Mouse (Mus musculus) kidney, embryonic 15.5 days (tissue): Measurements from ENCODE around the gene Dld. TPM values are rescaled to one million over a fixed set of nuclear protein-coding genes. Genes with fewer than 3 reads are reported as not detected.

ENCODE experiments used
- ATAC-seq: fragments of 200-750 bp; cut with Nextera tagmentation; replicated peaks from 2 replicates; pipeline ENCODE4 v1.8.0; 2017; ENCODE audit warnings: moderate TSS enrichment; ENCODE audit not compliant: low FRiP score
- H3K27ac ChIP-seq: fragments of 300-500 bp; sonication (generic); 2 replicates; pipeline ENCODE4 v1.5.1; 2015; ENCODE audit warnings: mild to moderate bottlenecking, inconsistent platforms
- H3K27me3 ChIP-seq: fragments of 300-500 bp; sonication (generic); 2 replicates; pipeline ENCODE4 v1.6.1; 2015; ENCODE audit warnings: inconsistent platforms
- H3K36me3 ChIP-seq: fragments of 300-500 bp; sonication (generic); 2 replicates; pipeline ENCODE4 v1.6.1; 2015; ENCODE audit warnings: inconsistent platforms
- H3K4me1 ChIP-seq: fragments of 300-500 bp; sonication (generic); 2 replicates; pipeline ENCODE4 v1.6.1; 2015; ENCODE audit warnings: inconsistent platforms
- H3K4me2 ChIP-seq: fragments of 300-500 bp; sonication (generic); 2 replicates; pipeline ENCODE4 v1.6.1; 2015; ENCODE audit warnings: moderate library complexity, mild to moderate bottlenecking, inconsistent platforms
- H3K4me3 ChIP-seq: fragments of 300-500 bp; sonication (generic); replicated peaks from 2 replicates; pipeline ENCODE4 v1.5.1; 2015; ENCODE audit warnings: mild to moderate bottlenecking, inconsistent platforms
- H3K9ac ChIP-seq: fragments of 300-500 bp; sonication (generic); 2 replicates; pipeline ENCODE4 v1.6.1; 2015; ENCODE audit warnings: mild to moderate bottlenecking, inconsistent platforms
- H3K9me3 ChIP-seq: fragments of 300-500 bp; sonication (generic); replicated peaks from 2 replicates; pipeline ENCODE4 v1.6.1; 2016; ENCODE audit warnings: inconsistent platforms
- WGBS: fragments of 180-500 bp; shearing (Covaris S2); methylation state at CpG from one replicate; pipeline ENCODE4 v1.1.7; 2015; ENCODE audit warnings: mixed read lengths; 5-methylcytosine and 5-hydroxymethylcytosine counted together
- polyA plus RNA-seq: library from polyadenylated mRNA; unstranded; fragments of >200 nt; fragmentation: Nextera tagmentation; extraction: Ambion mirVana; gene quantifications from 2 replicates; pipeline ENCODE4 v1.2.1, GENCODE M21; 2015

The Dld gene
- polyA plus RNA-seq = 144 and 151 TPM in 2 replicates

DNA sequence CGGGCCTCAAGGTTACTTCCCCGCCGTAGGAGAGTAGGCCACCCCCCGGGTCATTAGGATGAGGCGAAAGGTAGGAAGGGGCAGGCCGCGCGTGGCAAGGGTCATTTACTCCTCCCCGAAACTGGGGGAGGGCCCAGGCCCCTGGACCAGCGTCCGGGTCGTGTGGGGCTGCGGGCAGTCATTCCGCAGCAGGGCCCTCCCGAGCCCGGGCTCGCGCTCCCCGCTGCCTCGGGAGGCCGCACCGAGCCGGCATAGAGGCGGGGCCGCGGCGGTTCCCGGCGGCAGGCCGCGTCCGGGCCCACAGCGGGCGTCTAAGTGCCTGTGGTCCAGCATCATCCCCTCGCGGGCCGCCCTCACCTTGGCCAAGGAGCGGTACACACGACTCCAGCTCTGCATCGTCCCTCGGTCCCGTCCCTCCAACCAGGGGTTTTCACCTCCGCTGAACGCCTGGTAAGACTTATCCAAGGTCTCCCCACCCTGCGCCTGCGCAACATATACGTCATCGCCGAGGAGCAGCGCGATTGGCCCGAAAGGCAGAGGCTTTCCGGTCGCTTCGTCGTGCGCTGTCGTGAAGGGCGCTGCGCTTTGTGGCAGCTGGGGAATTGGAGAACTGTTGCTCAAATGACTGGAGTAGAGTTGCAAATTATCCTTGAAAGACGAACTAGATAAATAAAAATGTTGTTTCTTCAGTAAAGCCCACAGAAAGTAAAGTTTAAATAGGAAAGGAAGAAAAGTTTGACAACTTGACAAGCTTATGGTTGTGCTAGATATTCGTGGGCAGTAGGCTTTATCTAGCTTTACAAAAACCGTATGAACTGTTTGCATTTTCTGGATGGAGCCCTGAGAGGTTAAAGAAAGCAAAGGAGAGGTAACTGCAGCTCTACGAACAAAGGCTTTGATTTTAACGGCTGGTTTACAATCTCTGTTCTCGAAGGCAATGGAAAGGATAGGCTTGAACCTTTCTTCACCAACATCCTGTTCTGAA is at the start of gene Dld:
Gene Dld (minus strand): TSS at position 510 of the 985 bp plus-strand sequence.
- WGBS = 5% methylated on average over 66 of the region's 66 CpGs
- peaks cover 11% of the 10 kb centered on the region for H3K4me1 ChIP-seq
- H3K36me3 ChIP-seq = peaks cover 23% of the 10 kb centered on the region
- peak within 1 kb of the TSS; percentile 67 for H3K4me2 ChIP-seq
- H3K9ac ChIP-seq = peak within 1 kb of the TSS; percentile 85
- H3K9me3 ChIP-seq = no peaks in the 10 kb centered on the region
- peak within 1 kb of the TSS; percentile 76 for H3K4me3 ChIP-seq
- ATAC-seq = peak; percentile 99
- peak within 1 kb of the TSS; percentile 88 for H3K27ac ChIP-seq
- H3K27me3 ChIP-seq = no peaks in the 10 kb centered on the region

DNA sequence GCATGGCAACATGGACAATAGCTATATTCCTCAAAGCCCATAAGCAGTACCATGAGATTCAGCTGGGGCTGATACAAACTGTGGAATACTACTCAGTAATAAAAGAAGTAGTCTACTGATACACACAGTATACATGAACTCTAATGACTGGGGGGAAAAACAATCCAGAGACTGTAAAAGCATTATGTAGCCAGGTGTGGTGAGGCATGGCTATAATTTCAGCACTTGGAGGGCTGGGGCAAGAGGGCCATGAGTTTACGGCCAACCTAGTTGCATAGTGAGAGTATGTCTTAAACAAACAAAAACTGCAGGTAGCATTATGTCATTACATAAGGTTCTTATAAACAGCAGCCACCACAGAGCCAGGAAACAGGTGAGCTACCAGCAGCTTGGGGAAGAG is 49.6 kb upstream of the Dld start:
- Histone ChIP-seq H3K27ac (no peak overlapping the region), H3K27me3 (no peaks in the 10 kb centered on the region), H3K9me3 (no peaks in the 10 kb centered on the region), H3K4me1 (no peaks in the 10 kb centered on the region), H3K36me3 (no peaks in the 10 kb centered on the region), H3K4me2 (no peak overlapping the region), H3K9ac (no peak overlapping the region), H3K4me3 (no peak overlapping the region)
- ATAC-seq = no peak
- 60% methylated on average over 1 of the region's 1 CpGs for WGBS

GRCm38 (mm10) chr12:31397709-31398108 is 46.5 kb upstream of the Dld start:
- no peaks in the 10 kb centered on the region for H3K27me3 ChIP-seq
- WGBS = 80% methylated on average over 4 of the region's 4 CpGs
- no peak overlapping the region for H3K4me3 ChIP-seq
- no peaks in the 10 kb centered on the region for H3K9me3 ChIP-seq
- no peak overlapping the region for H3K27ac ChIP-seq
- no peak overlapping the region for H3K9ac ChIP-seq
- no peaks in the 10 kb centered on the region for H3K4me1 ChIP-seq
- H3K36me3 ChIP-seq = no peaks in the 10 kb centered on the region
- no peak overlapping the region for H3K4me2 ChIP-seq
- no peak for ATAC-seq

DNA sequence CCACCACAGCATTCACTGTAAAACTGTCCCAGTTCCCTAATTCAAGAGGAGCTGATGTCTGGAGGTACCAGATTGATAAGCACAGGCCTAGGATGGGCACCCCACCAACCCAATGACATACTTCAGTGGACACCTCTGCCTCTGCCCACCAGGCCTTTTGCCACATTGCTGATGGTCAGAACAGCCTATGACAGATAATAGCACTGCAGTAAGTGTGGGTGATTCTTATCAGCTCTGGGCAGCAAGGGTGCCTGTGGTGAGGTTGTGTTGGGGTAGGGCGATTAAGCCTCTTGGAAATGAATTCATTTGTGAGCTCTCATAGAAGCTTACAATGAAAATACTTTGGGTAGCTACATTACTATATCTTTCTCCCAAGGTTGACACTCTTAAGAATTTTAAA is 44.6 kb upstream of the Dld start:
- no peak overlapping the region for H3K4me3 ChIP-seq
- no peak overlapping the region for H3K9ac ChIP-seq
- H3K27ac ChIP-seq = no peak overlapping the region
- no peak for ATAC-seq
- H3K4me1 ChIP-seq = no peaks in the 10 kb centered on the region
- H3K27me3 ChIP-seq = no peaks in the 10 kb centered on the region
- no peaks in the 10 kb centered on the region for H3K9me3 ChIP-seq
- H3K4me2 ChIP-seq = no peak overlapping the region
- H3K36me3 ChIP-seq = no peaks in the 10 kb centered on the region
- 94% methylated on average over 1 of the region's 1 CpGs for WGBS

GRCm38 (mm10) chr12:31391696-31392095 is 40.4 kb upstream of the Dld start:
- H3K4me2 ChIP-seq = no peak overlapping the region
- no peaks in the 10 kb centered on the region for H3K9me3 ChIP-seq
- H3K4me1 ChIP-seq = no peaks in the 10 kb centered on the region
- no peaks in the 10 kb centered on the region for H3K36me3 ChIP-seq
- H3K27ac ChIP-seq = no peak overlapping the region
- H3K27me3 ChIP-seq = no peaks in the 10 kb centered on the region
- ATAC-seq = no peak
- WGBS = 84% methylated on average over 12 of the region's 12 CpGs
- no peak overlapping the region for H3K9ac ChIP-seq
- no peak overlapping the region for H3K4me3 ChIP-seq

DNA sequence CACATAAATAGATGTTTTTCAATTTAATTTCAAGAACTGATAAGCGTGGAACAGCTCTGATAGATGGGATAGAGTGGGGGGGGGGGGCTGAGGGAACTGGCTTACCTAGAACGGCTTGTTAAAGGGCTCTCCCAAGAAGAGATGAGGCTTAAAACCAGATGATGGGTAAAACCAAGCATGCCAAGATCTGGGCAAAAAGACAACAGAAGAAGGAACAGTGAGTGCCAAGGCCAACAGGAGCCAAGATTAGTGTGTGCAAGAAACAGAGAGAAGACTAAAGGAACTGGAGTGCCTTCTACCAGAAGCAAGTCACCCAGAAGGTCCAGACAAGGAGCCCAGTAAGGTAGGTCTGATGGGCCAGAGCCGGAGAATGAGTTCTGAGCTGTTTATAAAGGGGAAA is 39.3 kb upstream of the Dld start, which contains the start of gene Slc26a3:
Gene Slc26a3 (plus strand): TSS at position 301 of the 400 bp plus-strand sequence.
- Histone ChIP-seq H3K4me1 (no peaks in the 10 kb centered on the region), H3K27ac (no peak within 1 kb of the TSS), H3K9ac (no peak within 1 kb of the TSS), H3K4me3 (no peak within 1 kb of the TSS), H3K4me2 (no peak within 1 kb of the TSS), H3K36me3 (no peaks in the 10 kb centered on the region), H3K27me3 (no peaks in the 10 kb centered on the region), H3K9me3 (no peaks in the 10 kb centered on the region)
- no peak for ATAC-seq
- 89% methylated on average over 3 of the region's 3 CpGs for WGBS

DNA sequence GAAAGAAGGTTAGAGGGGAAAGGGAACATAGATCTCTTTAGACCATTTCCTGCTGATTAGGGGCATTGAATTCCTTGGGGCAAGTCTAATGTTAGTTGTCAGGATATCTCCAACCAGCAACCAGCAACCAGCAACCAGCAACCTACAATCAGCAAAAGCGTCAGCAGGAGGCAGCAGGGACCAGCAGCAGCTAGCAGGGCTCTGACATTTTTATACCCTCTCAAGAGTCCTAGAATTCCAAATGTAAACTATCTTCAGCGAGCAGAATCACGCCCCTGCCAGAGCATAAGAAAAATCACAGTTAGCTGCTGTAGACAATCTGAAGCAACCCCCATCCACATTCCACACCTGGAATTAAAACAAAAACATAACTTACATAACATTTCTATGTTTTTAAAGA is 36.0 kb upstream of the Dld start:
- 50% methylated on average over 3 of the region's 3 CpGs for WGBS
- no peak for ATAC-seq

DNA sequence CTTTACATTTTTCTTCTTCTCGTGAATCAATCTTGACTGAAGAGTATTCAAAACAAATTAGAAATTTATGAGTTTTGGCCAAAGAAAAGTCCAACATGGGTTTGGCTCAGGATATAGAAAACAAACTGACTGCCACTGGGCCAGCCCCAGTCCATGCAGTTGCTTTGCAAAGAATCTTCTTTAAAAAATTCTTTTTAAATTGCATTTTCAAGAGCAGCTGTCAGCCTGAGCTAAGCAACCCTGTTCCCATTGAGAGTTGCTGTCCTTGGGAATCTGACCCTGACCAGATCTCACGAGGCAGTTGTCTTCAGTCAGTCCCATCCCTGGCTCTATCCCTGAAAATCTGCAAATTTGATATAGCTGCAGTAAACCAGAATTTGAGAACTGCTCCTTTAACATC is 31.2 kb upstream of the Dld start:
- 50% methylated on average over 2 of the region's 2 CpGs for WGBS

More for the DNA sequence above, 36.0 kb upstream of the Dld start:
- Histone ChIP-seq H3K27me3 (no peaks in the 10 kb centered on the region), H3K4me3 (no peak overlapping the region), H3K9me3 (no peaks in the 10 kb centered on the region), H3K4me2 (no peak overlapping the region), H3K27ac (no peak overlapping the region), H3K9ac (no peak overlapping the region), H3K36me3 (no peaks in the 10 kb centered on the region), H3K4me1 (no peaks in the 10 kb centered on the region)

DNA sequence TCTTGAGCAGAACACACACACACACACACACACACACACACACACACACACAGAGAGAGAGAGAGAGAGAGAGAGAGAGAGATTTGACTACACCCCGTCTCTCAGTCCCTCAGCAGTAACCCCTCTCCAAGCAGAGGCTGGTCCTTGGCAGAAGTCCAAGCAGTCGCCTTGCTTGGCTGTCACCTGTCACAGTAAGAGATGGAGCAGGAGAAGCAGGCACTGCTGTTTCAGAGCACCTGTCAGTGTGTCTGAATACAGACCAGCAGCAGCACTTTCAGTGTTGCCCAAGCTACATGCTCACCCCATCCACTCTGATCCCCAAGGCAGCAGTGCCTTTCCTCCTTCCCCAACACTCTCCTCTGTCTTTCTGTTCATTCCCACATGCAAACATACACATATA is 29.6 kb upstream of the Dld start:
- Histone ChIP-seq H3K9me3 (no peaks in the 10 kb centered on the region), H3K9ac (no peak overlapping the region), H3K36me3 (no peaks in the 10 kb centered on the region), H3K27ac (no peak overlapping the region), H3K4me1 (peaks cover 9% of the 10 kb centered on the region), H3K27me3 (no peaks in the 10 kb centered on the region), H3K4me3 (no peak overlapping the region), H3K4me2 (no peak overlapping the region)
- WGBS = 20% methylated on average over 2 of the region's 2 CpGs
- no peak for ATAC-seq

More for the DNA sequence above, 31.2 kb upstream of the Dld start:
- Histone ChIP-seq H3K9me3 (no peaks in the 10 kb centered on the region), H3K36me3 (no peaks in the 10 kb centered on the region), H3K9ac (no peak overlapping the region), H3K27me3 (no peaks in the 10 kb centered on the region), H3K4me1 (no peaks in the 10 kb centered on the region), H3K4me2 (no peak overlapping the region), H3K4me3 (no peak overlapping the region), H3K27ac (no peak overlapping the region)
- no peak for ATAC-seq

GRCm38 (mm10) chr12:31377241-31377640 is 26.0 kb upstream of the Dld start:
- 76% methylated on average over 11 of the region's 11 CpGs for WGBS
- H3K27ac ChIP-seq = no peak overlapping the region
- H3K27me3 ChIP-seq = no peaks in the 10 kb centered on the region
- H3K36me3 ChIP-seq = no peaks in the 10 kb centered on the region
- peaks cover 16% of the 10 kb centered on the region for H3K4me1 ChIP-seq
- no peaks in the 10 kb centered on the region for H3K9me3 ChIP-seq
- ATAC-seq = peak; percentile 40; the same call in 1 of the 2 replicates
- peak overlapping the region; percentile 36; the same call in 1 of the 2 replicates for H3K4me3 ChIP-seq
- no peak overlapping the region for H3K9ac ChIP-seq
- H3K4me2 ChIP-seq = peak overlapping the region; percentile 62

GRCm38 (mm10) chr12:31376326-31376950 is 25.2 kb upstream of the Dld start:
- Histone ChIP-seq H3K4me1 (peaks cover 16% of the 10 kb centered on the region), H3K27me3 (no peaks in the 10 kb centered on the region), H3K27ac (0 out of 2 replicates have a peak overlapping the region, but pooled peaks have one; percentile 16), H3K9ac (0 out of 2 replicates have a peak overlapping the region, but pooled peaks have one; percentile 21), H3K36me3 (no peaks in the 10 kb centered on the region), H3K9me3 (no peaks in the 10 kb centered on the region), H3K4me3 (peak overlapping the region; percentile 36), H3K4me2 (peak overlapping the region; percentile 62)
- peak; percentile 64 for ATAC-seq
- 6% methylated on average over 13 of the region's 13 CpGs for WGBS

DNA sequence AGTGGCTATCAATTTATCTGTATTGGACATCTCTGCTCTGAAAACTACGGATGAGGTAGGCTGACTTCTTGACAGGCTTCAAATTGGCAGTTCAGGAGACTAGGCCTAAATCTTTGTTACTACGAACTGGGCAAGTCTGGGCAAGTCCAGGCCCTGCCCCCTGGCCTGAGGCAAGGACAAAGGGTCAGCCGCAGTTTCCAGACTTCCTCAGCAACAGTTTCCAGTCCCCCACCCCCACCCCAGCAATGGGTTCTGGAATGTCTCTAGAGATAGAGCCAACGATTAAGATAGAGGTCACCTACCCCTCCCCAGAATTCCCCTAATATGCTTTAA is 24.0 kb upstream of the Dld start:
- no peak overlapping the region for H3K4me2 ChIP-seq
- no peak overlapping the region for H3K27ac ChIP-seq
- no peak overlapping the region for H3K9ac ChIP-seq
- no peaks in the 10 kb centered on the region for H3K9me3 ChIP-seq
- no peak overlapping the region for H3K4me3 ChIP-seq
- H3K27me3 ChIP-seq = no peaks in the 10 kb centered on the region
- ATAC-seq = no peak
- H3K4me1 ChIP-seq = peaks cover 16% of the 10 kb centered on the region
- 75% methylated on average over 4 of the region's 4 CpGs for WGBS
- no peaks in the 10 kb centered on the region for H3K36me3 ChIP-seq
